Mouse (Mus musculus) c-Kit-positive CD71-positive TER-119-negative erythroid progenitor cells, embryonic 14.5 days (primary cell): ENCODE results near the gene Gm10801.
"Not testable (repeated sequence)": the region's sequence is repeated elsewhere in the genome, so short reads cannot be mapped to it uniquely, and the experiment has no call there.

Experiments
- DNase-seq: peaks from one replicate; pipeline ENCODE4 v3.0.0-alpha.2; 2013; ENCODE audit warnings: low read depth

Gene Gm10801

DNA sequence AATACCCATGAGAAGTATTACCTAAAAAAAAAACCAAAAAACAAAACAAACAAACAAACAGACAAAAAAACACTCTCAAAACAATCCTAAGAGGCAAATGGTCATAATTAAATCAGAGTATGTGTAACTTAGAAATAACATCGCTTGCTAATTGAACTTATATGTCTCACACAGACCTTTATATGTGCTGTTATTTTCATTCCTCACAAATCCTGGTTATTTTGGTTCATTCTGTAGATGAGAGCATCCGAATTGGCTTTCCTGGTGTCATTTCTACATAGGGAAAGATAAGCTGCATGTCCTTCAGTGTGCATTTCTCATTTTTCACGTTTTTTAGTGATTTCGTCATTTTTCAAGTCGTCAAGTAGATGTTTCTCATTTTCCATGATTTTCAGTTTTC, at the start of gene Gm10801:
Gene Gm10801, plus strand, starts transcription at position 301 of the 400 bp plus-strand sequence.
- not testable (repeated sequence) for DNase-seq

DNA sequence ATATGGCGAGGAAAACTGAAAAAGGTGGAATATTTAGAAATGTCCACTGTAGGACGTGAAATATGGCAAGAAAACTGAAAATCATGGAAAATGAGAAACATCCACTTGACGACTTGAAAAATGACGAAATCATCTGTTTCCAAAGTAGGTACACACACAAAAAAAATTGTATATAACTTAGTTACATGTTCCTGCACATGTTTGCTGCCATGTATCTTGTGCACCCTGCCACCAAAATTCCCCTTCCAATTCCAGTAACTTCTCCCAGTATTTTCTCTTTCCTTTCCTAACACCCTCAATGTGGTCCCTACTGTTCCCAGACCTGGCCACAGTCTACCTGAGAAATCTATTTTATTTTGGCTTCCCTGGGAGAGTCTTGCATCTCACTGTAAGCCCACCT, 5.2 kb downstream of the Gm10801 start, which contains the start of gene Gm10800:
Gene Gm10800, minus strand, starts transcription at position 101 of the 400 bp plus-strand sequence.
- not testable (repeated sequence) for DNase-seq

GRCm38 (mm10) chr2:98697533-98697932, 35.5 kb downstream of the Gm10801 start:
- DNase-seq = no peak
